Mouse (Mus musculus): Measurements from ENCODE around the gene Agbl4. TPM values are rescaled to one million over a fixed set of nuclear protein-coding genes. Genes with fewer than 3 reads are reported as not detected.

Agbl4 gene
- polyA plus RNA-seq (2017; shearing (Covaris generic)) = not detected

GRCm38 (mm10) chr4:110397618-110398045 is at the start of gene Agbl4:
Gene Agbl4 (plus strand): TSS chr4:110397661.
- ATAC-seq = no peak

GRCm38 (mm10) chr4:110350856-110351177 is 46.6 kb upstream of the Agbl4 start:
- no peak for ATAC-seq

GRCm38 (mm10) chr4:110351178-110352000 is 46.1 kb upstream of the Agbl4 start, which contains the start of gene Elavl4:
Gene Elavl4 (minus strand): TSS chr4:110351909.
- ATAC-seq = no peak

- ATAC-seq = no peak
Measured at GRCm38 (mm10) chr4:110352001-110352369, 45.5 kb upstream of the Agbl4 start.

DNA sequence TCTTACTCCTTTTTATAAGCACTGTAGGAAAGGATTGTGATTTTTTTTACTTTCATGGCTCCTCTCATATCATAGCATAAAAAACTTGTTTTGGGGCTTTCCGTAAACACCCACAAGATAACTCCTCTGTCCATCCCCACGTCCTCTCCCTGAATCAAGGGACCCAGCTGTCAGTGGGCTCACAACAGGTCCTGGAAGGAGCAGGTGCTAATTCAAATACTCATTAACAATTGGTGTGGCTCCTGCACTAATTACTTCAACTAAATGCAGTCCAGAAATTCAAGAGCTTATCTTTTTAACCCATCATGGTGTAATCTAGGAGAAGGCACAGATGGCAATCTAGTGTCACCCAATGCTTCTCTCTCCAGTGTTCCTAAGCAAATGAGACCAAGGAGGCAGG is 36.9 kb upstream of the Agbl4 start:
- no peak for ATAC-seq

- no peak for ATAC-seq
Measured at GRCm38 (mm10) chr4:110396221-110396620, 1.2 kb upstream of the Agbl4 start.

DNA sequence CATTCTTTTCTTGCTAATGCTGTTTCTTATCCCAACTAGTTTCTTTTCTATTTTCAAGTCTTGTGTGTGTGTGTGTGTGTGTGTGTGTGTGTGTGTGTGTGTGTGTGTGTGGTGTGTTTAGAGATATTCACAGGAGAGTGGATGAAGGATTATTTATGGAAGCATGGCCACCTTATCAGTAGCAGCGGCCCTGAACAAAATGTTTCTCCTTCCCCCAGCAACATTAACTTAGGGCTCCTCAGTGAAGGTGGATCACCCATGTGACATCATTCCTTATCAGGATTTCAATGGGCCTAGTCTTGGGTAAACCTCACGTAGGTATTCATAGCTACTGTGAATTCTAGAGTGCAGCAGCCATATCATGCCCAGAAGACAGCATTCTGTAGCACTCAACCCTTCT is 22.8 kb downstream of the Agbl4 start:
- no peak for ATAC-seq

GRCm38 (mm10) chr4:110427653-110428052 is 30.2 kb downstream of the Agbl4 start:
- ATAC-seq = no peak

GRCm38 (mm10) chr4:110494371-110494770 is 96.9 kb downstream of the Agbl4 start:
- no peak for ATAC-seq

DNA sequence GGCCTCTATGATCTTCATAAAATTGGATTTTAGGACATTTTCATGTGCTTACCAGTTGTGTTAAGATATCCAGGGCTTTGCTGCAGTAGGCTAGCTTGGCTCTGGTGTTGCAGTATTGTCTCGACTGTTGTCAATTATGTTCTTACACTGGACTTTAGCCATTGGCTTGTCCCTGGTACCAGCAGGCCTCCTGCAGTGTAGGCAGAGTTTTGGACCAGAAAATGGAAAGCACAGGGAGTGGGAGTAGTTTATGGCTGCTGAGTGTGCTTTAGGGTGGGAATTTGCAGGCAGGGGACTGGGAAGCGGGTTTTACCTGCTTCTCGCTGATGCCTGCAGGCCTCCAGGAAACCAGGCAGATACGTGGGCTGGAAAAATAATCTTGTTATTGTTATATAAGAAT is 132.3 kb downstream of the Agbl4 start:
- ATAC-seq = no peak

GRCm38 (mm10) chr4:110549223-110549622 is 151.8 kb downstream of the Agbl4 start:
- no peak for ATAC-seq

DNA sequence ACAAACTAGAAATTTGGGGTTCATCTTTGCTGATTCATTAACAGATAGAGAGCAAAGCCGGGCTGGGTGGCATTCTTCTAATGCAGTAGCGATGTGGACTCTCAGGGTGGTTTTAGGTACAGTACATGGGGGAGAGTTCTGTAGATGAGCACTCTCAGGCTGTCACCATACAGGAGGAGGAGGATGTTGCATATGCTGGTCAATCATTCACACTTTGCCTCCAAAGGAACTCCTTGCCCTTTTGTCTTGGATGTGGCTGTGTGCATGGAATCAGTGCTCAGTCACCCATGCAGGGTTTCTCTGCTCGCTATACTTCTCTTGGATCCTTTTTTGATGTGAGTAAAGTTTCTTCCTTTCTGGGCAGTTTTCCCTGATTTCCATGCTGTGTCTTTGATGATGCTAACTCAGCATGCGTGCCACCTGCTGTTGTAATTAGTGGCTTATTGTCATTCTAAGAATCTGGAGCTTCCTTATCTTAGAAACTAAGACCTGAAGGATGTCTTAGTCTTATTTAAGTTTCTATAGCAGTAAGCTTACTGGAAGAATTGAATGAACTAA is 200.3 kb downstream of the Agbl4 start:
- ATAC-seq = no peak

DNA sequence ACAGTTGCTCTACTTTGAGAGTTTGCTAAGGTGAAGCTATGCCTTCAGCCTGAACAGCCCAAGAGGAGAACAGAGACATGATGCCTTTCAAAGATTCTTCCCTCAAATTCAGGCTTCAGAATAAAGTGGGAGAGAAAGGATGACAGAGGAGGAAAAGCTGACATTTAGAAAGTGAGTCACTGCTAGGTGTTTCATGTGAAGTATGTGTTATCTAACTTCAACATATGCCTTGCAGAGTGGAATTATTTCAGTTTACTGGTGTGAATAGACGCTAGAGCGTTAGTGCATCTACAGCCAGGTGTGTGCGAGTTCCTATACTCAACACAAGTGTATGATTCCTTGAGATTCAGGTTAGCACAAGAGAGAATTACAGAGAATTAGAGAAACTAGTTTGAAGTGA is 244.0 kb downstream of the Agbl4 start:
- no peak for ATAC-seq

GRCm38 (mm10) chr4:110662940-110663339 is 265.5 kb downstream of the Agbl4 start:
- ATAC-seq = no peak

GRCm38 (mm10) chr4:110674121-110674520 is 276.7 kb downstream of the Agbl4 start:
- ATAC-seq = no peak

GRCm38 (mm10) chr4:110735141-110735540 is 337.7 kb downstream of the Agbl4 start:
- no peak for ATAC-seq

- ATAC-seq = no peak
Measured at GRCm38 (mm10) chr4:110757941-110758340, 360.5 kb downstream of the Agbl4 start.

DNA sequence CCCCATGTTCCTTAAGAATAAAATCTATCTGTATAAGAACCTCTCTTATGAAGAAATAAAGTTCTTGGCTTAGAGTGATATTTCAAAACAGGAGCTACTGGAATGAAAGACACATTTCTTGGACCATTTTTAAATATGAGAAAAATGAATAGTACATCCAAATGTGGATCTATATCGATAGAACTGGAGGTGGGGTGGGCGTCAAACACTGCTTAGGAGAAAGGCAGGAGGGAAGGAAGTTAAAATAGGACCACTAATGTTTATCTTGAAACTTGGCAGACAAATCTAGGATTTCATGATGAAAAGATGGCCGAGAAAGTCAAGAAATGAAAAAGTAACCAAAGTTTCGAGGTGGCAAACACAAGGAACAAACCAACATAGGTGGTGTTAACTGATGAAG is 391.1 kb downstream of the Agbl4 start:
- no peak for ATAC-seq

DNA sequence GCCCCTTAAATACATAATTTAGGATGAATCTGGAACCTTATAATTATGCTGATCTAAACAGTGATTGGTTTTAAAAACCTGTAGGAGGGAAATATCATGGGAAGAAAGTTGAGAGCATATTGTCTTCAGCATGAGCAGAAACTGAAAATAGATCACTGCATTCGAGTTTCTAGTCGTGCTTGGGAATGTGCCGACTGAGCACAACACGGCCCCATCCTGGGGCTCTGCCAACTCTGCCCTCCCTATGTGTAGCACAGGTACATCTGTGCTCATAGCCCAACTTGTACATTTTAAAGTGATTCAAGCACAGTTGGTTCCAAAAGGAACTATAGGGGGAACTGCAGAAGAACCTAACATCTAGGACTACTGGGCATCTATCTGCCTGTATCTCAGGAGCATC is 402.4 kb downstream of the Agbl4 start:
- ATAC-seq = no peak

DNA sequence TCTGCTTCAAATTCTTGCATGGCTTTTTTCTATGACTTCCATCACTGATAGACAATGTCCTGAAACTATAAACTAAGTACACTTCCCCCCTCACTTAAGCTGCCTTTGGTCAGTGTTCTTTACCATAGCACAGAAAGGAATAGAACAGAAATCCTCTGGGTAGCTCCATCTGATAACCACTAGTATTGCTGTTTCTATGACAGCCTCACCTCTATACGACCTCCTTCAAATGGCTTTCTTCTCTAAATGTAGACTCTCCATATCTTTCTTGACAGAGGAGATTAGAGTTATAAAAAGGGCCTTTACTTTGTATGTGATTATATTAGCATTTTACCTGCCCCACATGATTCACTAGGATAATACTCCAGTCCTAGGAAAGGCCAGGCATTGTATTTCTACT is 413.5 kb downstream of the Agbl4 start:
- ATAC-seq = no peak

DNA sequence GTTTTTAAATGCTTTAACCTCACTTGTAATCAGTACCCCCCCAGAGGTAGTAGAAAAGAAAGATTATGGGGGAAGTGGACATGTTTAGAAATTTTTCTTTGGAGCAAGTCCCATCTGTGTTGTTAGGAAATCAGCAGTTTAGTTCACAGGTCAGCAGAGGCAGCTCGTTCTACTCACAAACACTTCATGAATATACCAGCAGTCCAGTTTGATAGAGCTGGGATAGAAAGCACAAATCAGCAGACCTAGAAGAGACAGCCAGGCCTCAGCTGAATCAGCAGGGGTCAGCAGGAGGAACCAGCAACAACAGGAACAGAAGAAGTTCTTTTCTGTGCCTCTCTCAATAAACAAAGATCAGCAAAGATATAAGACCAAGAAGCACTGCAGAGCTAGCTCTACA is 435.3 kb downstream of the Agbl4 start:
- ATAC-seq = no peak

GRCm38 (mm10) chr4:110879719-110880443 is 482.4 kb downstream of the Agbl4 start:
- ATAC-seq = no peak

GRCm38 (mm10) chr4:110916061-110916460 is 518.6 kb downstream of the Agbl4 start:
- ATAC-seq = no peak

DNA sequence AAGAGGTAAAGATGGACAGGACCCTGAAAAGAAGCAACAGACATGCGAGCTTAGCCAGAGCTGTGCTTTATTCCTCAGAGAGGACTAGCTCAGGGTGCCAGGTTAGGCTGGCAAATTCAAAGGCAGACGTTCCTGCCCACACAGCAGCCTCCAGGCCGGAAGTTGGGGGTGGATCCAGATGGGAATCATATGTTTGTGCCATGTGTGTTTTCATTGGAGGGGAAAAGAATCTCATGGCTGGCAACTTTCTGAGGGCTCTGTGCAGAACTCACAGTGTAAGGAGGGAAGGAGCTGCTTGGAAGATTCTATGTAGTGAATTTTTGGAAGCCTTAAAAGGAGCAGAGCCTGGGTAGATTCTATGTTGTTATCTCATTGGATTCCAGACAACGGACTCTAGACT is 519.1 kb downstream of the Agbl4 start:
- ATAC-seq = no peak

Measured in inflammation-experienced regulatory T-cells, adult 6 months (primary cell).